Mouse (Mus musculus) midbrain, embryonic 11.5 days (tissue): Measurements from ENCODE around the gene Spint3. TPM values are rescaled to one million over a fixed set of nuclear protein-coding genes. Genes with fewer than 3 reads are reported as not detected.

Source experiments
- ATAC-seq: fragments of 200-750 bp; cut with Nextera tagmentation; 2 replicates; pipeline ENCODE4 v1.8.0; 2017; ENCODE audit warnings: moderate TSS enrichment, moderate library complexity; ENCODE audit not compliant: low FRiP score
- DNase-seq: peaks from one replicate; pipeline ENCODE4 v3.0.0; 2015; ENCODE audit warnings: low spot score; ENCODE audit errors: missing footprints
- H3K27ac ChIP-seq: fragments of 300-500 bp; sonication (generic); 2 replicates; pipeline ENCODE4 v1.5.1; 2014; ENCODE audit warnings: low read depth, low read length
- H3K27me3 ChIP-seq: fragments of 300-500 bp; sonication (generic); 2 replicates; pipeline ENCODE4 v1.6.1; 2014; ENCODE audit warnings: mild to moderate bottlenecking, low read length, moderate library complexity, mixed read lengths; ENCODE audit not compliant: control insufficient read depth, insufficient read depth
- H3K36me3 ChIP-seq: fragments of 300-500 bp; sonication (generic); 2 replicates; pipeline ENCODE4 v1.6.1; 2014; ENCODE audit warnings: mild to moderate bottlenecking, low read length, moderate library complexity, mixed read lengths; ENCODE audit not compliant: control insufficient read depth, insufficient read depth
- H3K4me1 ChIP-seq: fragments of 300-500 bp; sonication (generic); 2 replicates; pipeline ENCODE4 v1.6.1; 2014; ENCODE audit warnings: low read length; ENCODE audit not compliant: control insufficient read depth, insufficient read depth
- H3K4me2 ChIP-seq: fragments of 300-500 bp; sonication (generic); 2 replicates; pipeline ENCODE4 v1.6.1; 2014; ENCODE audit warnings: mild to moderate bottlenecking, moderate library complexity
- H3K4me3 ChIP-seq: fragments of 300-500 bp; sonication (generic); 2 replicates; pipeline ENCODE4 v1.5.1; 2014; ENCODE audit warnings: low read depth, low read length
- H3K9ac ChIP-seq: fragments of 300-500 bp; sonication (generic); 2 replicates; pipeline ENCODE4 v1.6.1; 2014; ENCODE audit warnings: low read length
- H3K9me3 ChIP-seq: fragments of 300-500 bp; sonication (generic); 2 replicates; pipeline ENCODE4 v1.6.1; 2016; ENCODE audit warnings: low read length; ENCODE audit not compliant: control insufficient read depth
- WGBS: fragments of 180-500 bp; shearing (Covaris S2); extraction: QIAGEN DNeasy Blood & Tissue Kit; methylation state at CpG from one replicate; pipeline ENCODE4 v1.1.7; 2014; 5-methylcytosine and 5-hydroxymethylcytosine counted together
- polyA plus RNA-seq: library from polyadenylated mRNA; unstranded; fragments of >200 nt; fragmentation: Nextera tagmentation; extraction: Ambion mirVana; gene quantifications from 2 replicates; pipeline ENCODE4 v1.2.1, GENCODE M21; 2014

Spint3 gene
- polyA plus RNA-seq, 1 experiment from 2014 or later = not detected

GRCm38 (mm10) chr2:164560106-164560505, 13.2 kb downstream of the Spint3 start:
- 92% methylated on average over 8 of the region's 8 CpGs for WGBS

DNA sequence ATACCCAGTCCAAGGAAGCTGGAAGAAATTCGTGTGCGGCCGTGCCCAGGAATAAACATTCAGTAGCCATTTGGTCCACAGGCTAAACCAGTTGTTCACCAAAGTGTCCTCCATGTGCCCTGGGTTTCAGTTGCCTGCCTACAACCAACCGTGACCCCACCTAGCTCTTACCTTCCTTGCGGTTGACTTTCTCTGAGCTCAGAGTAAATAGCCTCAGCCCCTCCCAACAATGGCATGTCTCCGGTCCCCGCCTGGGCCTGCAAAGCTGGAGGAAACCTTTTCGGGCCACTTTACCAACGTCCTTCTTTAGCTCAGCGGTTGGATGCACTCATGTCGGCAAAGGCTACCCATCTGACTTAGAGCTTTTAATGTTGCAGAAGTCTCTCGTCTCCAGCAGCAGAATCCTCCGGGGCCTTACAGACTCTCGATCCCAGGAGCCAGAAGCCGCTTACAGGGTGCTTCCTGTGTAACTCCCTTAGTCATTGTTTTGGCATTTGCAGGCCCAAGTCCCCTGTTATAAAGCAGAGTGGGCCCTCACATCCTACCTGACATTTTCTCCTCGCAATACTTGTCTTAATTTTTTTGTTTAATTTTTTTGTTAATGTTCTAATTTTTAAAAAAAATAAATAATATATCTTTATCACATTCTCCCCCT, 14.1 kb downstream of the Spint3 start:
- no peak for DNase-seq
- H3K4me3 ChIP-seq = no peak overlapping the region
- 47% methylated on average over 16 of the region's 16 CpGs for WGBS
- peaks cover 7% of the 10 kb centered on the region; the same call in 1 of the 2 replicates for H3K27me3 ChIP-seq
- no peaks in the 10 kb centered on the region for H3K36me3 ChIP-seq
- no peak overlapping the region for H3K9ac ChIP-seq
- no peak overlapping the region for H3K4me2 ChIP-seq
- no peak overlapping the region for H3K27ac ChIP-seq
- no peaks in the 10 kb centered on the region for H3K9me3 ChIP-seq
- no peak for ATAC-seq
- H3K4me1 ChIP-seq = peaks cover 16% of the 10 kb centered on the region

More at GRCm38 (mm10) chr2:164560106-164560505, 13.2 kb downstream of the Spint3 start:
- Histone ChIP-seq H3K4me3 (no peak overlapping the region), H3K4me2 (no peak overlapping the region), H3K27me3 (peaks cover 7% of the 10 kb centered on the region; the same call in 1 of the 2 replicates), H3K9ac (no peak overlapping the region), H3K36me3 (no peaks in the 10 kb centered on the region), H3K9me3 (no peaks in the 10 kb centered on the region), H3K27ac (no peak overlapping the region), H3K4me1 (peaks cover 16% of the 10 kb centered on the region)
- no peak for DNase-seq
- ATAC-seq = no peak

DNA sequence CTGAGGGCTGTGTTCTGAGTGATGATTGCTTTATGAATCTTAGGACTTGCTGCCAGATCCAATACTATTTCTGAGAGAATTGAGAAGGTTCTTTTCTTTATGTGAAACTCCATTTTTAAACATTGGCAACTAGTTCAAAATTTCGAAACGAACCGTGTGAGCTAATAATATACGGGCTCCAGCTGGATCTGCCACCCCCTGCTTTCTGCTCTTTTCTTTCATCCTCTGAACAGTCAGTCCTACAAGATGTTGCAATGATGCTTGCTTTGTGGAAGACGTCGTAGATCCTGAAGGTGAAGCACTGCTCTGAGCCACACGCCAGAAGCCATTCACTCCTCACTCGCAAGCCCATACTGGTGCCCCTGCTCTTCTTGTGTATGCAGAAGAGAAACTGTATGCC, 14.8 kb downstream of the Spint3 start:
- Histone ChIP-seq H3K4me1 (peaks cover 12% of the 10 kb centered on the region), H3K4me3 (no peak overlapping the region), H3K27me3 (peaks cover 7% of the 10 kb centered on the region; the same call in 1 of the 2 replicates), H3K9ac (no peak overlapping the region), H3K27ac (no peak overlapping the region), H3K9me3 (no peaks in the 10 kb centered on the region), H3K4me2 (no peak overlapping the region), H3K36me3 (no peaks in the 10 kb centered on the region)
- ATAC-seq (no peak), DNase-seq (no peak)
- 86% methylated on average over 8 of the region's 8 CpGs for WGBS

DNA sequence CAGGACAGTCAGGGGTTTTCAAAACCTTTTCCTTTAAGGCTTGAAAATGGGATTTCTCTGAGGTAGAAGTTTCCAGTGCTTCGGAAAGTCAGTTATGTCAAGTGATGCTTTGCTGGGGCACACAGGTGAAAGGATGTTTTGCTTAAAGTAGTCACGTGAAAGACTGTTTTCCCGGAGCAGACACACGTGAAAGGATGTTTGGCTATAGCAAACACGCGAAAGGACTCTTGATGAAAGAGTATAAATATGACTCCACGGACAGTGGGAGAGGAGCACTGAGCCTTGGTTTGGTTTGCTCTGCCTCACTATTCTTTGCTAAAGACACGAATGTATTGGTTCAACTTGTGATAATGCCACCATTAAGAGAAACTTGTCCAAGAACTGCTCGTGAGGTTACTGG, 21.8 kb downstream of the Spint3 start:
- Histone ChIP-seq H3K9ac (no peak overlapping the region), H3K36me3 (no peaks in the 10 kb centered on the region), H3K9me3 (no peaks in the 10 kb centered on the region), H3K27me3 (no peaks in the 10 kb centered on the region), H3K4me3 (no peak overlapping the region), H3K4me2 (no peak overlapping the region), H3K4me1 (no peaks in the 10 kb centered on the region), H3K27ac (no peak overlapping the region)
- ATAC-seq (no peak), DNase-seq (no peak)
- 90% methylated on average over 9 of the region's 9 CpGs for WGBS

DNA sequence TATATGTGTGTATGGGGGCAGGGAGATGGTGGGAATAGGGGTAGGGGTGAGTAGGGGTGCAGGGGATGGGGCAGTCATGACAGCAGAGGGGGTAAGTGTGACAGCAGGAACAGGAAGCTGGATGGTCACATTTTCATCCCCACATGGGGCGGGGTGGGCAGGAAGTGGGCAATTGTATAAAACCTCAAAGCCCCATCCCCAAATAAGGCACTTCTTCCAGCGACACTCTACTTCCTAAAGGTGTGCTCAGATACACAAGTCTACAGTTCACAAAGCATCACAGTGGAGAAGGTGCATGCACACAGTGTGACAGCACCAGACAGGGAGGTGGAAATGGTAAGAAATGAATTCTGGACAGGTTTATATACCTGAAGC, 22.4 kb downstream of the Spint3 start:
- no peak overlapping the region for H3K9ac ChIP-seq
- no peaks in the 10 kb centered on the region for H3K27me3 ChIP-seq
- no peak overlapping the region for H3K27ac ChIP-seq
- H3K4me2 ChIP-seq = no peak overlapping the region
- no peak overlapping the region for H3K4me3 ChIP-seq
- ATAC-seq = no peak
- H3K36me3 ChIP-seq = no peaks in the 10 kb centered on the region
- no peak for DNase-seq
- no peaks in the 10 kb centered on the region for H3K9me3 ChIP-seq
- H3K4me1 ChIP-seq = no peaks in the 10 kb centered on the region
- WGBS = 75% methylated on average over 2 of the region's 2 CpGs

GRCm38 (mm10) chr2:164549963-164550894, 23.0 kb downstream of the Spint3 start:
- WGBS = 16% methylated on average over 10 of the region's 10 CpGs
- Histone ChIP-seq H3K36me3 (no peaks in the 10 kb centered on the region), H3K9ac (no peak overlapping the region), H3K27ac (no peak overlapping the region), H3K27me3 (no peaks in the 10 kb centered on the region), H3K4me3 (no peak overlapping the region), H3K4me2 (peak overlapping the region; percentile 3; the same call in 1 of the 2 replicates), H3K9me3 (no peaks in the 10 kb centered on the region), H3K4me1 (no peaks in the 10 kb centered on the region)
- peak; percentile 30; the same call in 1 of the 2 replicates for ATAC-seq
- no peak for DNase-seq

DNA sequence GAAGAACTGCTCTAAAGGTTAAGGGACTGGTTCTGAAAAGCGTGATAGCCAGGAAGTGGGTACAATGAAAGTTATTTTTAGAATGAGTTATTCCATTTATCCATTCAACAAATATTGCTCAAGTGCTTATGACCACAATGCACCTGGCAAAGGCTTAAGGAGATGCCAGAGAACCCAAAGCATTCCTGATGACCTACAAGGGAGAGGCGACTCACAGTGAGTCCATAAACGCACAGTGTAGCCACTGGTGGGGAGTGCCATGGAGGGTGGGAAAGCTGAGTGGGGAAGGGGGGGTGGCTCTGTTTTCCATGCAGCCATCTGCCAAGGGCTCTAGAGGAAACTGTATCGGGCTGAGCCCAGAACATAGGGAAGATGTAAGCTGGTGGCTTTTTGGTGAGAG, 23.9 kb downstream of the Spint3 start:
- Histone ChIP-seq H3K4me1 (no peaks in the 10 kb centered on the region), H3K36me3 (no peaks in the 10 kb centered on the region), H3K9ac (no peak overlapping the region), H3K4me3 (no peak overlapping the region), H3K9me3 (no peaks in the 10 kb centered on the region), H3K27me3 (no peaks in the 10 kb centered on the region), H3K4me2 (no peak overlapping the region), H3K27ac (no peak overlapping the region)
- ATAC-seq (no peak), DNase-seq (no peak)
- 41% methylated on average over 4 of the region's 4 CpGs for WGBS

DNA sequence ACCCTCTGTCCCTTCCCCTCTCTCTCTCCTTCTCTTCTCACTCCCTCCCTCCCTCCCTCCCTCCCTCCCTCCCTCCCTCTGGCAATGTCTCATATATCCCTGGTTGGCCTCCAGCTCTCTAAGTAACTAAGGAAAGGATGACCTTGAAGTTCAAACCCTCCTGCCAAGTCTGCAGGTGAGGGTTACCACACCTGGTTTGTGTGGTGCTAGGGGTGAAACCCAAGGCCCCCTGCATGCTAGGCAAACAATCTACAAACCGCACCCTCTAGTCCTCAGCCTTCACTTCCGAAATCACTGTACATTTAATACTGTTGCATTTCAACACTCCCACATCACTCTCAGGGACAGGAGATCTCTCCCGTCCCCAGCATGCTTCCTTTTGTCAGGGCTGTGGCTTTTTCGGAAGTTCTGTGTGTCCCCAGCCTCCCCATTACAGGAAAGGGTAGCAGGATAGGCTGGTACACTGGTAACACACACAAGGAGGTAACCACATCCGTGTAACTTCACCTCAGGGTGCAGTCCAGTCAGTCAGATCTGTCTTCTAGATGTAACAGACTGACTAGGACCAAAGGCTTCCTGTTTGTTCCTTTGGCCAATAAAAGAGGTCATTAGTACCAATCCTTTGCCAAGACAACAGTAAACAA, 28.7 kb downstream of the Spint3 start:
- H3K27me3 ChIP-seq = no peaks in the 10 kb centered on the region
- no peaks in the 10 kb centered on the region for H3K36me3 ChIP-seq
- no peak overlapping the region for H3K4me2 ChIP-seq
- H3K9ac ChIP-seq = no peak overlapping the region
- ATAC-seq (no peak), DNase-seq (no peak)
- no peak overlapping the region for H3K27ac ChIP-seq
- no peaks in the 10 kb centered on the region for H3K9me3 ChIP-seq
- no peak overlapping the region for H3K4me3 ChIP-seq
- no peaks in the 10 kb centered on the region for H3K4me1 ChIP-seq
- WGBS = 54% methylated on average over 5 of the region's 5 CpGs

- no peak overlapping the region for H3K9ac ChIP-seq
- no peak overlapping the region for H3K4me2 ChIP-seq
- no peaks in the 10 kb centered on the region for H3K36me3 ChIP-seq
- 72% methylated on average over 2 of the region's 2 CpGs for WGBS
- no peaks in the 10 kb centered on the region for H3K27me3 ChIP-seq
- ATAC-seq = no peak
- H3K4me1 ChIP-seq = no peaks in the 10 kb centered on the region
- H3K9me3 ChIP-seq = no peaks in the 10 kb centered on the region
- no peak for DNase-seq
- no peak overlapping the region for H3K27ac ChIP-seq
- H3K4me3 ChIP-seq = no peak overlapping the region
Observed at GRCm38 (mm10) chr2:164543745-164544144, 29.5 kb downstream of the Spint3 start.
